10 mouse cellular contexts compared by ENCODE assay signal in genomic region chr10:5480097-5480496, GRCm38 (mm10).
DNase-seq lines count a peak whose midpoint lies in the region; ATAC-seq lines count a peak whose summit lies in the region.
"Had no signal": no experiment of that assay in that cellular context is flagged by ENCODE, and none has a peak within 500 bp of the region (broad histone marks: within the 10 kb centered on the region; RNA-seq: fewer than 3 reads in every experiment).

No protein-coding gene starts in this region.

- ATAC-seq in hindbrain, embryonic 16.5 days = no peak
- ATAC-seq in hindbrain, embryonic 14.5 days (ENCODE audit: low FRiP score) = no peak; the same call in 1 of the 2 replicates

- WGBS in hindbrain, embryonic 10.5 days = 58% methylated on average over 6 of the region's 6 CpGs
- WGBS in hindbrain, embryonic 16.5 days = 57% methylated on average over 6 of the region's 6 CpGs
- WGBS in hindbrain, embryonic 14.5 days = 60% methylated on average over 6 of the region's 6 CpGs

- H3K4me3 ChIP-seq in hindbrain, embryonic 10.5 days = no peak overlapping the region
- H3K4me3 ChIP-seq in hindbrain, embryonic 16.5 days (ENCODE audit: low read length) = no peak overlapping the region
- H3K4me3 ChIP-seq in hindbrain, embryonic 14.5 days (replicated peaks; ENCODE audit: low read length) = no peak overlapping the region
- H3K4me3 ChIP-seq: erythroblast, embryonic 14.5 days had no signal

- no peak overlapping the region for H3K27ac ChIP-seq in hindbrain, embryonic 10.5 days
- no peak overlapping the region for H3K27ac ChIP-seq in hindbrain, embryonic 16.5 days (ENCODE audit: low read depth, low read length)
- H3K27ac ChIP-seq in hindbrain, embryonic 14.5 days = no peak overlapping the region
- H3K27ac ChIP-seq: macrophage had no signal

- H3K9ac ChIP-seq in hindbrain, embryonic 16.5 days (ENCODE audit: low read depth, low read length) = no peak overlapping the region
- H3K9ac ChIP-seq in hindbrain, embryonic 14.5 days = no peak overlapping the region

- peak; percentile 38 for DNase-seq in hindbrain, embryonic 10.5 days (ENCODE audit: low spot score)
- peak; percentile 53 to 55 for DNase-seq in B cell, adult 2 months
- peak; percentile 18 for DNase-seq in WW6 (ENCODE audit: low read depth, low spot score)
- peak; percentile 25 to 58 for DNase-seq in cerebellum, postnatal 4 days (ENCODE audit: low spot score in 2 of 2)
- DNase-seq in hindbrain, embryonic 14.5 days (ENCODE audit: low spot score) = peak; percentile 69
- peak; percentile 79 for DNase-seq in lung, postnatal 36 days
- DNase-seq in thymus, postnatal 0 days (ENCODE audit: low spot score) = peak; percentile 50

- H3K9me3 ChIP-seq in hindbrain, embryonic 10.5 days = no peaks in the 10 kb centered on the region
- H3K9me3 ChIP-seq in hindbrain, embryonic 16.5 days (ENCODE audit: control insufficient read depth, low read length) = no peaks in the 10 kb centered on the region
- no peaks in the 10 kb centered on the region for H3K9me3 ChIP-seq in hindbrain, embryonic 14.5 days (ENCODE audit: control insufficient read depth, low read length)

- no peaks in the 10 kb centered on the region for H3K36me3 ChIP-seq in hindbrain, embryonic 10.5 days
- H3K36me3 ChIP-seq in hindbrain, embryonic 16.5 days (ENCODE audit: control insufficient read depth, insufficient read depth, low read length) = no peaks in the 10 kb centered on the region
- no peaks in the 10 kb centered on the region for H3K36me3 ChIP-seq in hindbrain, embryonic 14.5 days (replicated peaks; ENCODE audit: control insufficient read depth, insufficient read depth)

- no peak overlapping the region for H3K4me2 ChIP-seq in hindbrain, embryonic 16.5 days (ENCODE audit: low read length)
- no peak overlapping the region for H3K4me2 ChIP-seq in hindbrain, embryonic 14.5 days (replicated peaks)

- H3K27me3 ChIP-seq in hindbrain, embryonic 10.5 days (ENCODE audit: insufficient read depth, poor library complexity, severe bottlenecking) = no peaks in the 10 kb centered on the region
- H3K27me3 ChIP-seq in hindbrain, embryonic 16.5 days (replicated peaks; ENCODE audit: control insufficient read depth, insufficient read depth, low read length) = no peaks in the 10 kb centered on the region
- H3K27me3 ChIP-seq in hindbrain, embryonic 14.5 days (ENCODE audit: control insufficient read depth, insufficient read depth, low read length) = no peaks in the 10 kb centered on the region

- H3K4me1 ChIP-seq in hindbrain, embryonic 10.5 days (replicated peaks) = no peaks in the 10 kb centered on the region
- no peaks in the 10 kb centered on the region for H3K4me1 ChIP-seq in hindbrain, embryonic 16.5 days (ENCODE audit: control insufficient read depth, insufficient read depth, low read depth, low read length)
- no peaks in the 10 kb centered on the region for H3K4me1 ChIP-seq in hindbrain, embryonic 14.5 days (replicated peaks; ENCODE audit: control insufficient read depth, insufficient read depth, low read length)

Comparison
In these comparisons a context has a peak if more than half of its experiments do, and no peak if none do; other contexts are left out.
1. DNase-seq: peak in every context shown above with its lines; median percentile 79 in lung, postnatal 36 days; 69 in hindbrain, embryonic 14.5 days; 54 in B cell, adult 2 months; 50 in thymus, postnatal 0 days; 42 in cerebellum, postnatal 4 days; 38 in hindbrain, embryonic 10.5 days; 18 in WW6.